Mouse (Mus musculus) liver, adult (tissue): ENCODE measurements around the gene Dzip1l.

Experiments
- GATA4 ChIP-seq: IDR thresholded peaks from 2 replicates; pipeline ENCODE4 v1.6.1; 2014; ENCODE audit warnings: mild to moderate bottlenecking, low read length; ENCODE audit not compliant: insufficient replicate concordance

Gene Dzip1l

GRCm38 (mm10) chr9:99636776-99637175 lies 7.5 kb downstream of the Dzip1l start:
- no peak for TF ChIP-seq GATA4

GRCm38 (mm10) chr9:99637227-99637626 lies 7.9 kb downstream of the Dzip1l start:
- TF ChIP-seq GATA4, result no peak

- TF ChIP-seq GATA4, result no peak
Measured at GRCm38 (mm10) chr9:99637736-99638135, 8.4 kb downstream of the Dzip1l start.

- no peak for TF ChIP-seq GATA4
Measured at GRCm38 (mm10) chr9:99639957-99640356, 10.7 kb downstream of the Dzip1l start.

GRCm38 (mm10) chr9:99645416-99645815 lies 16.1 kb downstream of the Dzip1l start:
- TF ChIP-seq GATA4, result no peak

- TF ChIP-seq GATA4, result no peak
Measured at GRCm38 (mm10) chr9:99646102-99646501, 16.8 kb downstream of the Dzip1l start.

- TF ChIP-seq GATA4, result no peak
Measured at GRCm38 (mm10) chr9:99660756-99661155, 31.5 kb downstream of the Dzip1l start.

- TF ChIP-seq GATA4, result no peak
Measured at GRCm38 (mm10) chr9:99661606-99662166, 32.4 kb downstream of the Dzip1l start.

GRCm38 (mm10) chr9:99662406-99662805 lies 33.1 kb downstream of the Dzip1l start:
- TF ChIP-seq GATA4, result no peak

GRCm38 (mm10) chr9:99662887-99663286 lies 33.6 kb downstream of the Dzip1l start:
- TF ChIP-seq GATA4, result no peak

- TF ChIP-seq GATA4, result no peak
Measured at GRCm38 (mm10) chr9:99667596-99667995, 38.3 kb downstream of the Dzip1l start.

GRCm38 (mm10) chr9:99671603-99672002 lies 42.3 kb downstream of the Dzip1l start:
- TF ChIP-seq GATA4, result no peak

GRCm38 (mm10) chr9:99675714-99676113 lies 46.4 kb downstream of the Dzip1l start:
- no peak for TF ChIP-seq GATA4

- no peak for TF ChIP-seq GATA4
Measured at GRCm38 (mm10) chr9:99681980-99682570, 52.8 kb downstream of the Dzip1l start.

GRCm38 (mm10) chr9:99685061-99685521 lies 55.8 kb downstream of the Dzip1l start:
- no peak for TF ChIP-seq GATA4

- TF ChIP-seq GATA4, result no peak
Measured at GRCm38 (mm10) chr9:99685536-99686231, 56.4 kb downstream of the Dzip1l start.
